Mouse (Mus musculus) right cerebral cortex, postnatal 14 days (tissue): Measurements from ENCODE around the gene Nipsnap3a.

Experiments used
- DNase-seq: peaks from one replicate; pipeline ENCODE4 v3.0.0; 2022

Gene Nipsnap3a

GRCm38 (mm10) chr4:52989248-52989647, at the start of gene Nipsnap3a:
TSS of gene Nipsnap3a (plus strand) at chr4:52989272.
- no peak for DNase-seq

GRCm38 (mm10) chr4:52946665-52947064, 42.4 kb upstream of the Nipsnap3a start:
- no peak for DNase-seq

- DNase-seq, result no peak
Measured at GRCm38 (mm10) chr4:52949005-52949404, 40.1 kb upstream of the Nipsnap3a start.

- peak; percentile 42 for DNase-seq
Measured at GRCm38 (mm10) chr4:52958693-52959092, 30.4 kb upstream of the Nipsnap3a start.

GRCm38 (mm10) chr4:52964247-52964646, 24.8 kb upstream of the Nipsnap3a start, which contains the start of gene Olfr270:
TSS of gene Olfr270 (plus strand) at chr4:52964547.
- no peak for DNase-seq

- no peak for DNase-seq
Measured at GRCm38 (mm10) chr4:52985216-52985615, 3.9 kb upstream of the Nipsnap3a start.

GRCm38 (mm10) chr4:52986266-52986665, 2.8 kb upstream of the Nipsnap3a start:
- DNase-seq, result no peak

- DNase-seq, result no peak
Measured at GRCm38 (mm10) chr4:52999449-52999848, 10.4 kb downstream of the Nipsnap3a start.

GRCm38 (mm10) chr4:53000154-53000553, 11.1 kb downstream of the Nipsnap3a start:
- DNase-seq, result no peak

GRCm38 (mm10) chr4:53009183-53009582, 20.1 kb downstream of the Nipsnap3a start:
- DNase-seq, result no peak

- no peak for DNase-seq
Measured at GRCm38 (mm10) chr4:53009871-53010270, 20.8 kb downstream of the Nipsnap3a start.

GRCm38 (mm10) chr4:53011732-53012361, 22.8 kb downstream of the Nipsnap3a start, which contains the start of gene Nipsnap3b:
TSS of gene Nipsnap3b (plus strand) at chr4:53011880.
- DNase-seq, result peak; percentile 98

GRCm38 (mm10) chr4:53014421-53014820, 25.3 kb downstream of the Nipsnap3a start:
- DNase-seq, result no peak

- DNase-seq, result no peak
Measured at GRCm38 (mm10) chr4:53015024-53015423, 26.0 kb downstream of the Nipsnap3a start.

- DNase-seq, result no peak
Measured at GRCm38 (mm10) chr4:53018392-53018791, 29.3 kb downstream of the Nipsnap3a start.

- DNase-seq, result no peak
Measured at GRCm38 (mm10) chr4:53023189-53023925, 34.3 kb downstream of the Nipsnap3a start.

GRCm38 (mm10) chr4:53024397-53024796, 35.3 kb downstream of the Nipsnap3a start:
- no peak for DNase-seq

- DNase-seq, result no peak
Measured at GRCm38 (mm10) chr4:53027811-53028210, 38.7 kb downstream of the Nipsnap3a start.

- DNase-seq, result no peak
Measured at GRCm38 (mm10) chr4:53030326-53030948, 41.4 kb downstream of the Nipsnap3a start.

GRCm38 (mm10) chr4:53043819-53044218, 54.7 kb downstream of the Nipsnap3a start:
- no peak for DNase-seq

GRCm38 (mm10) chr4:53045807-53046206, 56.7 kb downstream of the Nipsnap3a start:
- DNase-seq, result no peak

- DNase-seq, result no peak
Measured at GRCm38 (mm10) chr4:53046238-53047022, 57.4 kb downstream of the Nipsnap3a start.
